Mouse (Mus musculus) C2C12 (cell line): Measurements from ENCODE around the gene Zswim1. TPM values are rescaled to one million over a fixed set of nuclear protein-coding genes. Genes with fewer than 3 reads are reported as not detected.
"Not testable (repeated sequence)": the region's sequence is repeated elsewhere in the genome, so short reads cannot be mapped to it uniquely, and the experiment has no call there.

Source experiments
- H3K27me3 ChIP-seq: one replicate; pipeline ENCODE4 v1.6.1; 2011; ENCODE audit not compliant: control insufficient read depth, insufficient read depth, insufficient read length
- H3K36me3 ChIP-seq: one replicate; pipeline ENCODE4 v1.6.1; 2011; ENCODE audit not compliant: control insufficient read depth, insufficient read depth
- H3K4me3 ChIP-seq: one replicate; pipeline ENCODE4 v1.5.1; 2011; ENCODE audit warnings: mild to moderate bottlenecking, control low read depth; ENCODE audit not compliant: poor library complexity, insufficient read depth, severe bottlenecking
- H3K79me2 ChIP-seq: one replicate; pipeline ENCODE4 v1.6.1; 2011; ENCODE audit not compliant: control insufficient read depth, insufficient read depth
- H3K79me3 ChIP-seq: one replicate; pipeline ENCODE4 v1.6.1; 2011; ENCODE audit warnings: low read depth, control low read depth
- H3ac ChIP-seq: one replicate; pipeline ENCODE3; 2011; ENCODE audit warnings: low read depth; ENCODE audit not compliant: control insufficient read depth, insufficient read length
- CEBPB ChIP-seq: IDR thresholded peaks from one replicate; pipeline ENCODE4 v1.6.1; 2011; ENCODE audit warnings: low read depth, mild to moderate bottlenecking, control low read depth, moderate library complexity
- CTCF ChIP-seq: IDR thresholded peaks from one replicate; pipeline ENCODE4 v1.5.1; 2011; ENCODE audit not compliant: control insufficient read depth, insufficient read depth, insufficient read length
- FOSL1 ChIP-seq: IDR thresholded peaks from one replicate; pipeline ENCODE4 v1.8.0; 2011; ENCODE audit warnings: mild to moderate bottlenecking, low read length; ENCODE audit not compliant: poor library complexity, insufficient read depth, severe bottlenecking
- MAX ChIP-seq: IDR thresholded peaks from one replicate; pipeline ENCODE4 v1.6.1; 2011; ENCODE audit warnings: mild to moderate bottlenecking, control low read depth
- MYOD1 ChIP-seq: IDR thresholded peaks from one replicate; pipeline ENCODE4 v1.6.1; 2011; ENCODE audit warnings: low read depth; ENCODE audit not compliant: control insufficient read depth, insufficient read length
- MYOG ChIP-seq: IDR thresholded peaks from one replicate; pipeline ENCODE4 v1.6.1; 2011; ENCODE audit not compliant: control insufficient read depth, insufficient read length; ENCODE audit errors: extremely low read depth
- USF1 ChIP-seq: IDR thresholded peaks from one replicate; pipeline ENCODE4 v1.6.1; 2011; ENCODE audit warnings: low read depth, mild to moderate bottlenecking, control low read depth, moderate library complexity
- polyA plus RNA-seq: library from polyadenylated mRNA; unstranded; fragments of >200 nt; fragmentation: generic; extraction: Trizol; gene quantifications from one replicate; pipeline ENCODE4 v1.2.1, GENCODE M21; 2012; ENCODE audit warnings: missing spikeins

Zswim1 gene
- polyA plus RNA-seq, 1 experiment, result 10.0 TPM

DNA sequence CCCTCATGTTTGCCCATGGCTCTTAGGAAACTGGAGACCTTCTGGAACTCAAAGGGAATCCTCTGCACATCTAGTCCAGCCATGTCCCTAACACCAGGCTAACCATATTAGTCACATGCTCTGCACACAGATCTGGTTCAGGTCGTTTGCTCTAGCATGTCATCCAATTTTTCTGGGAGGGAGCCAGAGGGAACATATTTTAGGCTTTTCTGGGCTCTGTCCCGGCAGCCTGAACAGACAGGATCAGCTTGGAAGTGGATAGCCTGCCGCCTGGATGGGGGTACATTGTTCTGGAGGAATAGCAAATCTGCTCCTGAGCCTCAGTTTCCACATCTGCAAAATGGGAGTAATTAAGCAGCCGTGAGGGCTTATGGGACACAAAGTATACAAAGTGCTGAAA lies 38.6 kb downstream of the Zswim1 start:
- H3K4me3 ChIP-seq, result no peak overlapping the region
- H3ac ChIP-seq, result no peak overlapping the region
- no peaks in the 10 kb centered on the region for H3K27me3 ChIP-seq
- TF ChIP-seq USF1 (no peak), CTCF (no peak), MAX (no peak), MYOD1 (no peak), MYOG (no peak), CEBPB (no peak), FOSL1 (no peak)
- H3K79me2 ChIP-seq, result no peaks in the 10 kb centered on the region
- H3K36me3 ChIP-seq, result no peaks in the 10 kb centered on the region
- no peaks in the 10 kb centered on the region for H3K79me3 ChIP-seq

- TF ChIP-seq MYOD1 (no peak), MYOG (no peak), USF1 (no peak), MAX (no peak), CEBPB (no peak), FOSL1 (no peak), CTCF (no peak)
- H3K27me3 ChIP-seq, result no peaks in the 10 kb centered on the region
Measured at GRCm38 (mm10) chr2:164862179-164862861, 39.8 kb downstream of the Zswim1 start.

GRCm38 (mm10) chr2:164863411-164863810 lies 40.9 kb downstream of the Zswim1 start:
- H3K27me3 ChIP-seq, H3ac ChIP-seq, H3K79me2 ChIP-seq: not testable (repeated sequence)

More at GRCm38 (mm10) chr2:164862179-164862861, 39.8 kb downstream of the Zswim1 start:
- Histone ChIP-seq H3K79me2 (no peaks in the 10 kb centered on the region), H3K79me3 (no peaks in the 10 kb centered on the region), H3ac (no peak overlapping the region), H3K4me3 (no peak overlapping the region), H3K36me3 (no peaks in the 10 kb centered on the region)

GRCm38 (mm10) chr2:164864593-164864992 lies 42.1 kb downstream of the Zswim1 start:
- no peak overlapping the region for H3K4me3 ChIP-seq
- no peak for TF ChIP-seq FOSL1
- TF ChIP-seq CEBPB, result no peak
- no peak for TF ChIP-seq MYOG
- H3K36me3 ChIP-seq, result no peaks in the 10 kb centered on the region

More at GRCm38 (mm10) chr2:164863411-164863810, 40.9 kb downstream of the Zswim1 start:
- H3K4me3 ChIP-seq, H3K36me3 ChIP-seq, H3K79me3 ChIP-seq: not testable (repeated sequence)

DNA sequence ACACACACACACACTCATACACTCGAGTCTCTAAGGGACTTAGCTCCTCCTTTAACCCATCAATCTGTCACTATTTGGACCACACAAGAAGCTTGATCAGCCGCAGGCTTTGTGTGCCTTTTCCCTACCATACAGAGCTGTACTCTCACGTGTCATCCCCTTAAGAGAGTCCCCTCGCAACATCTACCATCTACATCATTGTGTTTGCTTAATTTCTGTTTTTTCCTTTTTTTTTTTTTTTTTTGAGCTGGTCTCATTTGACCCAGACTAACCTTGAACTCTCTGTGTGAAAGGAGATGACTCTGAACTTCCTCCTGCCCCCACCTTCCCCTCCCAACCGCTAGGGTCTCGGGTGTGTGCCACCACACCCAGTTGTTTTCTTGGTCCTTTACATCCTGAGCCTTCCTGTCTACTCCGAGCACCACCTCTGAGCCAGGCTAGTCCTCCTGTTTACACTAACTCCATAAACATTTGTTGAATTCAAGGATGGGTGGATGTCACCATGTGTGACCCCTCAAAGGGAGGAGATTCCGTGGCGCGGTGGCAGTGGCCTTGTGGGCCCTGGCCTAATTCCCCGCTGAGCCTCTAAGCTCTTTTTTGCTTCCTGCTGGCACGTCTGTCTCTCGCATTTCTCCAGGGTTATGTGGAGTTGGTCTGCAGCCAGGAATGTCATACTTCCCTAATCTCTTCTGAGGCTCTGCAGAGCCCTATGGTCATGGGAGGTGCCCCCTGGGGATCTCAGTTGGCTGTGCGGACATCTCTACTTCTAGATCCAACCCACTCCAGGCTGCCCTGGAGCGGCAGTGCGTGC lies 44.5 kb downstream of the Zswim1 start:
- no peak overlapping the region for H3ac ChIP-seq
- H3K4me3 ChIP-seq, result no peak overlapping the region
- no peaks in the 10 kb centered on the region for H3K79me3 ChIP-seq
- H3K27me3 ChIP-seq, result no peaks in the 10 kb centered on the region
- H3K79me2 ChIP-seq, result no peaks in the 10 kb centered on the region
- H3K36me3 ChIP-seq, result no peaks in the 10 kb centered on the region
- no peak for TF ChIP-seq MAX
- no peak for TF ChIP-seq CTCF
- TF ChIP-seq CEBPB, result no peak
- TF ChIP-seq MYOG, result no peak
- TF ChIP-seq MYOD1, result no peak
- no peak for TF ChIP-seq USF1
- TF ChIP-seq FOSL1, result no peak

More at GRCm38 (mm10) chr2:164864593-164864992, 42.1 kb downstream of the Zswim1 start:
- Histone ChIP-seq H3K79me2 (no peaks in the 10 kb centered on the region), H3K79me3 (no peaks in the 10 kb centered on the region), H3K27me3 (no peaks in the 10 kb centered on the region), H3ac (no peak overlapping the region)

DNA sequence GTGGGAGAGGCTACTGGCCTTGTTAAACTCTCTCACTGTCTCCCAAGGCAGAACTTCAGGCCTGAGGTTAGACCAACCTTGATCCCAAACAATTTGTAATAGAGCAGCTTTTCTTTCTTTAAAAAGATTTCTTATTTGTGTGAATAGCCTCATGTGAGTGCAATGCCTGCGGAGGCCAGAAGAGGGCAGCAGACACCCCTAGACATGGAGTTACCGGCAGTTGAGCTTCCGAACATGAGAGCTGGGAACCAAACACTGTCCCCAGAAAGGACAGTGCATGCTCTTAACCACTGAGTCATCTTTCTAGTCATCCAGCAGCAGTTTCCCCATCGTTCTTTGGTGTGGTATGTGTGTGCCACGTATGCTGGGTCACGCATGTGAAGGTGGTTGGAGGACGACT lies 45.1 kb downstream of the Zswim1 start:
- H3K79me3 ChIP-seq, result no peaks in the 10 kb centered on the region
- H3K27me3 ChIP-seq, result no peaks in the 10 kb centered on the region
- no peaks in the 10 kb centered on the region for H3K79me2 ChIP-seq
- no peak overlapping the region for H3K4me3 ChIP-seq
- H3ac ChIP-seq, result no peak overlapping the region
- TF ChIP-seq MAX (no peak), USF1 (no peak), CTCF (no peak), FOSL1 (no peak), CEBPB (no peak), MYOG (no peak), MYOD1 (no peak)
- H3K36me3 ChIP-seq, result no peaks in the 10 kb centered on the region
